Mouse (Mus musculus) forebrain, embryonic 11.5 days (tissue): ENCODE data around the gene Pfkm. TPM values are rescaled to one million over a fixed set of nuclear protein-coding genes. Genes with fewer than 3 reads are reported as not detected.

ENCODE experiments used
- ATAC-seq: fragments of 200-750 bp; cut with Nextera tagmentation; replicated peaks from 2 replicates; pipeline ENCODE4 v1.8.0; 2017; ENCODE audit warnings: moderate TSS enrichment; ENCODE audit not compliant: low FRiP score
- DNase-seq: peaks from one replicate; pipeline ENCODE4 v3.0.0-alpha.2; 2017; ENCODE audit warnings: low spot score
- H3K27ac ChIP-seq: fragments of 300-500 bp; sonication (generic); 2 replicates; pipeline ENCODE4 v1.5.1; 2014; ENCODE audit warnings: low read depth, low read length
- H3K27me3 ChIP-seq: fragments of 300-500 bp; sonication (generic); 2 replicates; pipeline ENCODE4 v1.6.1; 2014; ENCODE audit warnings: mild to moderate bottlenecking, low read length, mixed read lengths; ENCODE audit not compliant: control insufficient read depth, insufficient read depth
- H3K36me3 ChIP-seq: fragments of 300-500 bp; sonication (generic); 2 replicates; pipeline ENCODE4 v1.6.1; 2014; ENCODE audit warnings: mild to moderate bottlenecking, low read length, moderate library complexity, mixed read lengths; ENCODE audit not compliant: control insufficient read depth, insufficient read depth
- H3K4me1 ChIP-seq: fragments of 300-500 bp; sonication (generic); replicated peaks from 2 replicates; pipeline ENCODE4 v1.6.1; 2014; ENCODE audit warnings: low read length, mixed read lengths; ENCODE audit not compliant: control insufficient read depth, insufficient read depth
- H3K4me2 ChIP-seq: fragments of 300-500 bp; sonication (generic); 2 replicates; pipeline ENCODE4 v1.6.1; 2014; ENCODE audit warnings: low read depth, mild to moderate bottlenecking, low read length, moderate library complexity, mixed read lengths; ENCODE audit not compliant: severe bottlenecking
- H3K4me3 ChIP-seq: fragments of 300-500 bp; sonication (generic); 2 replicates; pipeline ENCODE4 v1.5.1; 2014; ENCODE audit warnings: low read depth, low read length
- H3K9ac ChIP-seq: fragments of 300-500 bp; sonication (generic); 2 replicates; pipeline ENCODE4 v1.6.1; 2014; ENCODE audit warnings: low read length
- H3K9me3 ChIP-seq: fragments of 300-500 bp; sonication (generic); 2 replicates; pipeline ENCODE4 v1.6.1; 2016; ENCODE audit warnings: low read length, mixed read lengths; ENCODE audit not compliant: control insufficient read depth
- WGBS: fragments of 180-500 bp; shearing (Covaris S2); extraction: QIAGEN DNeasy Blood & Tissue Kit; methylation state at CpG from one replicate; pipeline ENCODE4 v1.1.7; 2014; 5-methylcytosine and 5-hydroxymethylcytosine counted together
- polyA plus RNA-seq: library from polyadenylated mRNA; unstranded; fragments of >200 nt; fragmentation: Nextera tagmentation; extraction: Ambion mirVana; gene quantifications from 2 replicates; pipeline ENCODE4 v1.2.1, GENCODE M21; 2014

Pfkm gene
- polyA plus RNA-seq, 1 experiment from 2014 or later, result 42.8 TPM

- Histone ChIP-seq H3K9me3 (no peaks in the 10 kb centered on the region), H3K4me3 (no peak overlapping the region), H3K36me3 (0 out of 2 replicates have a peak, but pooled peaks cover 4% of the 10 kb centered on the region), H3K27me3 (no peaks in the 10 kb centered on the region), H3K4me1 (no peaks in the 10 kb centered on the region), H3K27ac (no peak overlapping the region), H3K9ac (no peak overlapping the region), H3K4me2 (no peak overlapping the region)
- ATAC-seq (no peak), DNase-seq (no peak)
- 89% methylated on average over 5 of the region's 5 CpGs for WGBS
Observed at GRCm38 (mm10) chr15:98116287-98116686, 23.9 kb downstream of the Pfkm start.

- H3K4me2 ChIP-seq, result no peak overlapping the region
- H3K27me3 ChIP-seq, result no peaks in the 10 kb centered on the region
- no peak for ATAC-seq
- 86% methylated on average over 12 of the region's 12 CpGs for WGBS
- H3K9ac ChIP-seq, result no peak overlapping the region
- H3K4me3 ChIP-seq, result no peak overlapping the region
- H3K9me3 ChIP-seq, result no peaks in the 10 kb centered on the region
- DNase-seq, result no peak
- H3K36me3 ChIP-seq, result peaks cover 4% of the 10 kb centered on the region; the same call in 1 of the 2 replicates
- H3K27ac ChIP-seq, result no peak overlapping the region
- no peaks in the 10 kb centered on the region for H3K4me1 ChIP-seq
Observed at GRCm38 (mm10) chr15:98119363-98119762, 27.0 kb downstream of the Pfkm start.

DNA sequence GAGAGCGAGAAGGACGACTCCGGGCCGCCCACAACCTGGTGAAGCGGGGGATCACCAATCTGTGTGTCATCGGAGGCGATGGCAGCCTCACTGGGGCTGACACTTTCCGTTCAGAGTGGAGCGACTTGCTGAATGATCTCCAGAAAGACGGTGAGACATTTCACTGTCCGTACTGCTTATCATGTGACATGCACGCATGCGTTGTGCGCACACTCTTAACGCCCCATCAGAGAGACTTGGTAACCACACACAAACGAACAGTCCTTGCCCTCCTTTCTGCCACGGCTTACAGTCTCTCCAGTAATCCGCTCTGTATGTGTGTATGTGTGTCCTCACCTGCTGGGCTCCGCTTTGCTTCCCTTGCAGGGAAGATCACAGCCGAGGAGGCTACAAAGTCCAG is 28.4 kb downstream of the Pfkm start:
- WGBS, result 94% methylated on average over 20 of the region's 20 CpGs

DNA sequence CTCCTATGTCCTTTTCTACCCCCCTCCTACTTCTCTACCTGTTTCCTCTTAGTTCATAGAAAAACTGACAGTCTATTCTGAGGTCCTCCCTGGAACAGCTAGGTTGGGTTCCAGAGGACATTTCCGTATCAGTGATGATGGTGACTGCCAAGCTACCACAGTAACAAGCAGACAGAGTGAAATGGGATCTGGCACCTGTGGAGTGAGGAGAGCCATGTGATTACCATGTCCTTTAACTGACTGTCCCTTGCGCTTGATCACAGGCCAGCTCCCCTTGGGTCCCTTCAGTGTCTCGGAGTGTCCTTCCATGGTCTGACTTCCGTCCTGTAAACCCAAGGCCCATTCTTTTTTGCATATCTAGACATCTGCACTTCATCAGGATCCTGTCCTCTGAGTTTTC is 38.6 kb downstream of the Pfkm start:
- no peaks in the 10 kb centered on the region for H3K9me3 ChIP-seq
- ATAC-seq (no peak), DNase-seq (no peak)
- H3K4me3 ChIP-seq, result no peak overlapping the region
- no peak overlapping the region for H3K4me2 ChIP-seq
- H3K4me1 ChIP-seq, result no peaks in the 10 kb centered on the region
- no peak overlapping the region for H3K9ac ChIP-seq
- H3K27ac ChIP-seq, result no peak overlapping the region
- 96% methylated on average over 4 of the region's 4 CpGs for WGBS
- H3K36me3 ChIP-seq, result peaks cover 4% of the 10 kb centered on the region
- H3K27me3 ChIP-seq, result no peaks in the 10 kb centered on the region

More for the DNA sequence above, 28.4 kb downstream of the Pfkm start:
- Histone ChIP-seq H3K4me1 (no peaks in the 10 kb centered on the region), H3K9me3 (no peaks in the 10 kb centered on the region), H3K36me3 (peaks cover 4% of the 10 kb centered on the region; the same call in 1 of the 2 replicates), H3K27me3 (no peaks in the 10 kb centered on the region), H3K4me3 (no peak overlapping the region), H3K9ac (no peak overlapping the region), H3K4me2 (no peak overlapping the region), H3K27ac (no peak overlapping the region)
- DNase-seq, result no peak
- no peak for ATAC-seq

- 88% methylated on average over 7 of the region's 7 CpGs for WGBS
- no peak for ATAC-seq
Observed at GRCm38 (mm10) chr15:98131451-98131850, 39.1 kb downstream of the Pfkm start.

GRCm38 (mm10) chr15:98131942-98132655 is 39.7 kb downstream of the Pfkm start:
- Histone ChIP-seq H3K36me3 (peaks cover 4% of the 10 kb centered on the region), H3K4me2 (no peak overlapping the region), H3K4me1 (no peaks in the 10 kb centered on the region), H3K27ac (no peak overlapping the region), H3K9me3 (no peaks in the 10 kb centered on the region), H3K9ac (no peak overlapping the region), H3K27me3 (no peaks in the 10 kb centered on the region), H3K4me3 (no peak overlapping the region)
- ATAC-seq (no peak), DNase-seq (no peak)
- WGBS, result 89% methylated on average over 15 of the region's 15 CpGs

More at GRCm38 (mm10) chr15:98131451-98131850, 39.1 kb downstream of the Pfkm start:
- no peaks in the 10 kb centered on the region for H3K4me1 ChIP-seq
- H3K36me3 ChIP-seq, result peaks cover 4% of the 10 kb centered on the region
- H3K4me2 ChIP-seq, result no peak overlapping the region
- H3K27me3 ChIP-seq, result no peaks in the 10 kb centered on the region
- H3K27ac ChIP-seq, result no peak overlapping the region
- DNase-seq, result no peak
- no peak overlapping the region for H3K4me3 ChIP-seq
- H3K9me3 ChIP-seq, result no peaks in the 10 kb centered on the region
- H3K9ac ChIP-seq, result no peak overlapping the region

DNA sequence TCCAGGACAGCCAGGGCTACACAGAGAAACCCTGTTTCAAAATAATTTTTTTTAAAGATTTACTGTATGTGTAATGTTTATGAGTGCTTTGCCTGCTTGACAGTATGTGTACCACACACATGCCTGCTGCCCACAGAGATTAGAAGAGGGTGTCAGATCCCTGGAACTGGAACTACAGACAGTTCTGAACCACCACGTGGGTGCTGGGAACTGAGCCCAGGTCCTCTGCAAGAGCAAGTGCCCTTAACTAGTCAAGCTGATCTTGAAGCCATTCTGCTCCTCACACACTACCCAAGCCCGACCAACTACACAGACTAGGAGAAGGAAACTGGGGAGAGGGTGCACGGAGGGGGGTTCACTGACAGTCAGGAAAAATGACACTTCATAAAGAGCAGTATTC is 41.1 kb downstream of the Pfkm start:
- H3K9me3 ChIP-seq, result no peaks in the 10 kb centered on the region
- no peak for DNase-seq
- H3K27ac ChIP-seq, result no peak overlapping the region
- no peak for ATAC-seq
- peaks cover 4% of the 10 kb centered on the region for H3K36me3 ChIP-seq
- 86% methylated on average over 3 of the region's 3 CpGs for WGBS
- no peak overlapping the region for H3K4me3 ChIP-seq
- H3K27me3 ChIP-seq, result no peaks in the 10 kb centered on the region
- no peak overlapping the region for H3K4me2 ChIP-seq
- no peak overlapping the region for H3K9ac ChIP-seq
- no peaks in the 10 kb centered on the region for H3K4me1 ChIP-seq

- Histone ChIP-seq H3K9ac (no peak overlapping the region), H3K4me2 (no peak overlapping the region), H3K36me3 (peaks cover 4% of the 10 kb centered on the region), H3K27me3 (no peaks in the 10 kb centered on the region), H3K4me3 (no peak overlapping the region), H3K9me3 (no peaks in the 10 kb centered on the region), H3K4me1 (no peaks in the 10 kb centered on the region), H3K27ac (no peak overlapping the region)
- WGBS, result 93% methylated on average over 4 of the region's 4 CpGs
- ATAC-seq, result no peak
- DNase-seq, result no peak
Observed at GRCm38 (mm10) chr15:98134034-98134433, 41.6 kb downstream of the Pfkm start.

DNA sequence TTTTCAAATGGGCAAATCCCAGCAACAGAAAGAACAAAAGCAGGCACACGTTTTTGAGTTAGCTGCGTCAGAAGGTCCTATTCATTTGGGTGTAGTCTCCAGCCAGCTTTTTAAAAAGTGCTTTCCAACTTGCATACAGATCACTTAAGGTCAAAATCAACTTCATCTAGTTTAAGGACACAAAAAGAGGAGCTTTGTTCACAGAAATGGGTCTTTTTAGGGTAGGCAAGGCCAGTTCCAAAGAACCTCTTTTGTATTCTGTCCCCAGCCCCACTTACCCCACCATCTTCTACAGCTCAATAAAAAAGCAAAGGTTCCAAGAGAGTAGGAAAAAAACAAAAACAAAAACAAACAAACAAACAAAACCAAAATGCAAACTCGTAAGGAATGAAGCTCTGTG is 42.3 kb downstream of the Pfkm start:
- ATAC-seq, result no peak
- Histone ChIP-seq H3K4me3 (no peak overlapping the region), H3K4me1 (no peaks in the 10 kb centered on the region), H3K36me3 (peaks cover 4% of the 10 kb centered on the region), H3K27me3 (no peaks in the 10 kb centered on the region), H3K4me2 (no peak overlapping the region), H3K27ac (no peak overlapping the region), H3K9ac (no peak overlapping the region), H3K9me3 (no peaks in the 10 kb centered on the region)
- 77% methylated on average over 3 of the region's 3 CpGs for WGBS
- no peak for DNase-seq
